Mouse (Mus musculus) erythroblast, embryonic 14.5 days (primary cell): ENCODE data around the gene Dlg2.

ENCODE experiments used
- GATA1 ChIP-seq: IDR thresholded peaks from 2 replicates; pipeline ENCODE4 v1.6.1; 2012; ENCODE audit warnings: low read length, inconsistent platforms, mixed read lengths
- TAL1 ChIP-seq: IDR thresholded peaks from 3 replicates; pipeline ENCODE4 v1.6.1; 2012; ENCODE audit warnings: low read length, inconsistent platforms, mixed read lengths

DNA sequence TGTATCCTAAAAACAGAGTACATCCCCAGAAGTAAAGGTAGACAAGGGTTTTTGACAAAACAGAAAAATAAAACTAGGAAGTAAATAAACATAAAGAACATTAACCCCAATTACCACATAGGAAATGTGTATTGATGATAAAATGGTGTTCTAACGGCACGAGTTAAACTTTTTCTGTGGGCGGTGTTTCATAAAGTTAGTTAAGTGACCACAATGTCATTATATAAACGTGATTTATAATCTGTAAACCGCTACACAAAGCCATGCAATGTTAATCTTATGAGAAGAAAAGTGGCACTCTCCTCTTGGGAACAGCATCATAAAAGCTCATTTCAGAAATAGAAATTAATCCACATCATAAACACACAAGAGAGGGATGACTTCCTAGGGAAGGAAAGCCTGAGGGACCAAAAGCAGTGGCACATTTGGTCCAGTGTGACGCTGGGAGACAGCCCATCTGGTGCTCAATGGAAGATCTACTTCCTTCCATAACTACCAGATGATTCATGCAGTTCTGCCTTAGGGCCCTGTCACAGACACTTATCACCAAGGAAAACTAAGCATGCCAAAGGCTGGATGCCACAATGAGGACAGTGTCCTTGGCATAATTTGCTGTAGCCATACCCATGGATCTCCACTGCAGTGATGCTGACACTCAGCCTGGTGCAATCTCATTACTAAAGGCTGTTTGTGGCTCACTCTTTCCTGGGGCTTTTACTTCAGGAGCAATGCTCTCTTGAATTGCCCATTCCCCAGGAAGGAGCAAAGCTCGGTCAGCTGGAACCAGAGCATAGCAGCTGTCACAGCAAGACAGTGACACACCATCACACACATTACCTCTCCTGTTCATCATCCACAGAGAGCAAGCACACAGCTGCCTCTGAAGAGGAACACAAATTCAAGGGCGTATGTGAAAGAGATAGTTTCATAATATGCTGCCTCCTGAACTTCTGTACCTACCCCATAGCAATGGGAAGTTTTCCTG lies 1963.3 kb downstream of the Dlg2 start:
- TF ChIP-seq TAL1 = no peak
- TF ChIP-seq GATA1 = no peak
